Mouse (Mus musculus) MEL (cell line): ENCODE measurements around the gene Ikzf1.

Experiments used
- CTCF ChIP-seq, 3 experiments: IDR thresholded peaks in 2 of 3; conservative IDR thresholded peaks in 1 of 3; 2 replicates each; pipeline ENCODE4 v1.5.1; 2011 to 2012; ENCODE audit warnings: low read length in 3 of 3, low read depth in 2 of 3, mild to moderate bottlenecking in 2 of 3, improper control_type of control experiment in 1 of 3, inconsistent platforms in 1 of 3, mixed read lengths in 1 of 3, moderate library complexity in 1 of 3; ENCODE audit not compliant: control insufficient read depth in 1 of 3, insufficient read depth in 1 of 3, poor library complexity in 1 of 3, severe bottlenecking in 1 of 3
- ELF1 ChIP-seq: IDR thresholded peaks from 2 replicates; pipeline ENCODE4 v1.6.1; 2014; ENCODE audit warnings: low read depth, mild to moderate bottlenecking, inconsistent platforms, low read length, improper control_type of control experiment, moderate library complexity
- EP300 ChIP-seq, 2 experiments: IDR thresholded peaks; 2 replicates each; pipeline ENCODE4 v1.6.1; 2011; ENCODE audit warnings: improper control_type of control experiment in 2 of 2, low read length in 2 of 2, low read depth in 1 of 2, mild to moderate bottlenecking in 1 of 2
- GABPA ChIP-seq: IDR thresholded peaks from 2 replicates; pipeline ENCODE4 v1.6.1; 2012; ENCODE audit warnings: low read depth, mild to moderate bottlenecking, inconsistent platforms, low read length, improper control_type of control experiment, moderate library complexity
- GATA1 ChIP-seq: IDR thresholded peaks from 2 replicates; pipeline ENCODE4 v1.6.1; 2011; ENCODE audit warnings: low read depth, low read length, improper control_type of control experiment
- KAT2A ChIP-seq: conservative IDR thresholded peaks from 2 replicates; pipeline ENCODE4 v1.6.1; 2012; ENCODE audit warnings: low read depth, low read length, improper control_type of control experiment, inconsistent platforms
- MAX ChIP-seq: IDR thresholded peaks from 2 replicates; pipeline ENCODE4 v1.6.1; 2011; ENCODE audit warnings: low read length, improper control_type of control experiment
- MAZ ChIP-seq: IDR thresholded peaks from 2 replicates; pipeline ENCODE4 v1.6.1; 2012; ENCODE audit warnings: low read depth, mild to moderate bottlenecking, inconsistent platforms, low read length, improper control_type of control experiment
- NRF1 ChIP-seq: IDR thresholded peaks from 2 replicates; pipeline ENCODE4 v1.6.1; 2014; ENCODE audit warnings: low read depth, mild to moderate bottlenecking, inconsistent platforms, low read length, improper control_type of control experiment, moderate library complexity; ENCODE audit not compliant: poor library complexity, insufficient read depth, severe bottlenecking
- RCOR1 ChIP-seq: IDR thresholded peaks from 2 replicates; pipeline ENCODE4 v1.6.1; 2012; ENCODE audit warnings: low read depth, mild to moderate bottlenecking, inconsistent platforms, low read length, improper control_type of control experiment
- SMC3 ChIP-seq: IDR thresholded peaks from 2 replicates; pipeline ENCODE4 v1.6.1; 2011; ENCODE audit warnings: low read depth, low read length, improper control_type of control experiment
- ZC3H11A ChIP-seq: IDR thresholded peaks from 2 replicates; pipeline ENCODE4 v1.6.1; 2012; ENCODE audit warnings: low read depth, mild to moderate bottlenecking, inconsistent platforms, low read length, improper control_type of control experiment

DNA sequence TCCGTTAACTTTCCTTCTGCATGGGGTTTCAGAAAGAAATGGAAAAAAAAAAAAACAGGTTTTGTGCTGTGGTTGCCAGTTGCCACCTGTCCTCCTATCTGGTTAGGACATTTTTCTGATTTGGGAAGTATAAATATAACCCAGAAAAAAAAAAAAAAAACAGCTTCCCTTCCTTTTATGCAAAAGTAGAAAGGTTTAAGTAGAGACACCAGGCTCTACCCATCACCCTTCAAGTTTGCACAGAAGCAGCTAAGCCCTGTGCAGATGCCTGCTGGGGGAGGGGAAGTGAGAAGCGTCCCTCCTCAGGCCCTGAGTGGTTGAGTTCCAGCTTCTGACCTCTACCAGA, 31.9 kb downstream of the Ikzf1 start:
- TF ChIP-seq EP300 (IDR thresholded peaks at IDR 0.05; ENCODE audit: low read depth in 1 of 2, low read length in 2 of 2) (peak; percentile 31 to 57; a peak in 1 of 4 replicates), GABPA (no peak), NRF1 (no peak), SMC3 (no peak), ELF1 (no peak), KAT2A (no peak), MAX (no peak), CTCF (IDR thresholded peaks at IDR 0.05 in 2 of 3, conservative IDR thresholded peaks at IDR 0.05 in 1 of 3; ENCODE audit: control insufficient read depth in 1 of 3, insufficient read depth in 1 of 3, low read depth in 2 of 3, low read length in 3 of 3, poor library complexity in 1 of 3, severe bottlenecking in 1 of 3) (no peak), GATA1 (no peak), ZC3H11A (no peak), RCOR1 (no peak), MAZ (no peak)
